Mouse (Mus musculus): Measurements from ENCODE around the gene Dock1. TPM values are rescaled to one million over a fixed set of nuclear protein-coding genes. Genes with fewer than 3 reads are reported as not detected.
A peak's percentile ranks its signal among the peaks of the same experiment; 100 is the strongest.

The Dock1 gene
- polyA plus RNA-seq, 1 experiment from 2014 or later = 29.3 TPM

- Histone ChIP-seq H3K27me3 (peaks cover 28% of the 10 kb centered on the region), H3K27ac (no peak overlapping the region), H3K4me1 (peaks cover 36% of the 10 kb centered on the region), H3K9ac (no peak overlapping the region), H3K4me3 (no peak overlapping the region), H3K4me2 (replicated peaks) (no peak overlapping the region), H3K36me3 (no peaks in the 10 kb centered on the region), H3K9me3 (replicated peaks) (no peaks in the 10 kb centered on the region)
- no peak for ATAC-seq (ENCODE audit: low FRiP score)
- WGBS = 73% methylated on average over 9 of the region's 9 CpGs
Measured at GRCm38 (mm10) chr7:134673952-134674351, 3.5 kb downstream of the Dock1 start.

GRCm38 (mm10) chr7:134677852-134678251, 7.4 kb downstream of the Dock1 start:
- H3K36me3 ChIP-seq = no peaks in the 10 kb centered on the region
- no peak overlapping the region for H3K9ac ChIP-seq
- 53% methylated on average over 4 of the region's 4 CpGs for WGBS
- peaks cover 26% of the 10 kb centered on the region for H3K4me1 ChIP-seq
- H3K27ac ChIP-seq = no peak overlapping the region
- no peak overlapping the region for H3K4me3 ChIP-seq
- H3K9me3 ChIP-seq (replicated peaks) = no peaks in the 10 kb centered on the region
- no peak for ATAC-seq (ENCODE audit: low FRiP score)
- no peak overlapping the region for H3K4me2 ChIP-seq (replicated peaks)
- no peaks in the 10 kb centered on the region for H3K27me3 ChIP-seq

GRCm38 (mm10) chr7:134679314-134680158, 9.1 kb downstream of the Dock1 start:
- Histone ChIP-seq H3K9me3 (replicated peaks) (no peaks in the 10 kb centered on the region), H3K9ac (0 out of 2 replicates have a peak overlapping the region, but pooled peaks have one; percentile 1), H3K27ac (no peak overlapping the region), H3K36me3 (no peaks in the 10 kb centered on the region), H3K4me2 (replicated peaks) (no peak overlapping the region), H3K27me3 (no peaks in the 10 kb centered on the region), H3K4me3 (no peak overlapping the region), H3K4me1 (peaks cover 17% of the 10 kb centered on the region)
- ATAC-seq (ENCODE audit: low FRiP score) = no peak
- 46% methylated on average over 13 of the region's 13 CpGs for WGBS

- no peaks in the 10 kb centered on the region for H3K9me3 ChIP-seq (replicated peaks)
- peaks cover 16% of the 10 kb centered on the region; the same call in 1 of the 2 replicates for H3K4me1 ChIP-seq
- H3K4me3 ChIP-seq = no peak overlapping the region
- H3K9ac ChIP-seq = no peak overlapping the region
- 89% methylated on average over 2 of the region's 2 CpGs for WGBS
- H3K27me3 ChIP-seq = no peaks in the 10 kb centered on the region
- H3K4me2 ChIP-seq (replicated peaks) = no peak overlapping the region
- no peaks in the 10 kb centered on the region for H3K36me3 ChIP-seq
- ATAC-seq (ENCODE audit: low FRiP score) = no peak
- H3K27ac ChIP-seq = no peak overlapping the region
Measured at GRCm38 (mm10) chr7:134680161-134680560, 9.7 kb downstream of the Dock1 start.

GRCm38 (mm10) chr7:134681729-134682527, 11.5 kb downstream of the Dock1 start:
- 80% methylated on average over 12 of the region's 12 CpGs for WGBS
- H3K9ac ChIP-seq = no peak overlapping the region
- H3K4me2 ChIP-seq (replicated peaks) = no peak overlapping the region
- ATAC-seq (ENCODE audit: low FRiP score) = no peak
- H3K9me3 ChIP-seq (replicated peaks) = no peaks in the 10 kb centered on the region
- H3K27me3 ChIP-seq = no peaks in the 10 kb centered on the region
- no peak overlapping the region for H3K27ac ChIP-seq
- H3K4me1 ChIP-seq = peaks cover 14% of the 10 kb centered on the region; the same call in 1 of the 2 replicates
- no peaks in the 10 kb centered on the region for H3K36me3 ChIP-seq
- H3K4me3 ChIP-seq = no peak overlapping the region

DNA sequence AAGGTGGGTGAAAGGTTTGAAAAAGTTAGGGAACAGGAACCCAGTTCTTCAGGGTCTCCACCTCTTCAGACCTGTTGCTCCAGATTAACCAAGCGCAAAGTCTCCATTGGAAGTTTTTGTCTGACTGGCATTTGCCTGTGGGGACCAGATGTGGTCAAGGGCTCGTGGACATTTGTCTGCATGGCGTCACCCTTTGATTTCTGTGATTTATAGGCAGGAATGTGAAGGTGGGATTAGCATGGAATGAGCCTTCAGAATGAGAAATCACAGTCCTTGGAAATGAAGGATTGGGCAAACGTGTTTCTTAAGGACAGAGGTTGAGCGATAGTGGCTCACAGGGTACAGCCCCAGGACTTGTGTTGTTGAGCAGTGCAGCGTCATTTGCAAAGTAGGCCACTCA, 17.9 kb downstream of the Dock1 start:
- Histone ChIP-seq H3K27me3 (no peaks in the 10 kb centered on the region), H3K9me3 (replicated peaks) (no peaks in the 10 kb centered on the region), H3K4me3 (no peak overlapping the region), H3K27ac (no peak overlapping the region), H3K4me2 (replicated peaks) (no peak overlapping the region), H3K4me1 (no peaks in the 10 kb centered on the region), H3K9ac (no peak overlapping the region), H3K36me3 (no peaks in the 10 kb centered on the region)
- ATAC-seq (ENCODE audit: low FRiP score) = no peak
- 92% methylated on average over 6 of the region's 6 CpGs for WGBS

GRCm38 (mm10) chr7:134690118-134690517, 19.7 kb downstream of the Dock1 start:
- no peak for ATAC-seq (ENCODE audit: low FRiP score)
- 82% methylated on average over 5 of the region's 5 CpGs for WGBS
- no peaks in the 10 kb centered on the region for H3K27me3 ChIP-seq
- no peaks in the 10 kb centered on the region for H3K4me1 ChIP-seq
- no peak overlapping the region for H3K27ac ChIP-seq
- H3K36me3 ChIP-seq = no peaks in the 10 kb centered on the region
- no peak overlapping the region for H3K4me3 ChIP-seq
- H3K9me3 ChIP-seq (replicated peaks) = no peaks in the 10 kb centered on the region
- H3K9ac ChIP-seq = no peak overlapping the region
- H3K4me2 ChIP-seq (replicated peaks) = no peak overlapping the region

DNA sequence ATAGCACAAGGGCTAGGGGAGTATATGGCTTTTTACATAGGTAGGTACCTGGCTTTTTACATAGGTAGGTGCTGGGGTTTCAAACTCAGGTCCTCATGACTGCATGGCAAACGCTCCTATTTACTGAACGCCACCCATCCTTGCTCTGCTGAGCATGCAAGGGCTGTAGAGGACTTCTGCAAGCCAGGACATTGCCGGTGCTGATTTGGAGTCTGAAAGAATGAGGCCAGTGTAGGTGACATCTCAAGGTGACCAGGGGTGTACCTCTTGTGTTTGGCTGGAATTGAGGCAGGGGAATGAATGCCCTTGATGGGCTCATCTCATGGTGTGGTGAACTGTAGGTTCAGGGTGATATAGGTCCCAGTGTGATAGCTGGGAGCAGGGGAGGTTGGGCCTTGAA, 20.4 kb downstream of the Dock1 start:
- H3K9me3 ChIP-seq (replicated peaks) = no peaks in the 10 kb centered on the region
- no peak overlapping the region for H3K27ac ChIP-seq
- H3K4me2 ChIP-seq (replicated peaks) = no peak overlapping the region
- H3K36me3 ChIP-seq = no peaks in the 10 kb centered on the region
- no peak for ATAC-seq (ENCODE audit: low FRiP score)
- H3K9ac ChIP-seq = no peak overlapping the region
- no peaks in the 10 kb centered on the region for H3K4me1 ChIP-seq
- no peaks in the 10 kb centered on the region for H3K27me3 ChIP-seq
- H3K4me3 ChIP-seq = no peak overlapping the region
- WGBS = 92% methylated on average over 3 of the region's 3 CpGs

DNA sequence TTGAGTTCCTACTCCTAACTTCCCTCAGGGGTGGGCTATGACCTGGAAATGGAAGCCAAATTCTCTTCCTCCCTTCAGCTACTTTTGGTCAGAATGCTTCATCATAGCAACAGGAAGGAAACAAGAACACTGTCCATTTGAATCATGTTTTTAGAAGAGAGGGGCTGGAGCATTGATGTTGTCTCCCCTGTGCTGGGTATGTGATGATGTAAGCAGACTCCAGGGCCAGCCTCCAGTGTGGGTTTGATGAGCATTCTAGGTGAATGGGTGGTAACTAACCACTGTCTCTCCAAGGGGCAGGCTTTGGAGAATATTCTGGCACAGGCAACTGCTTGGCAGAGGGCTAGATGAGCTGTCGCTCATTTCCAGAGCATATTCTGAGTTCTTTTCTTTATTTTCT, 22.9 kb downstream of the Dock1 start:
- Histone ChIP-seq H3K4me3 (no peak overlapping the region), H3K4me2 (replicated peaks) (no peak overlapping the region), H3K4me1 (peaks cover 3% of the 10 kb centered on the region), H3K27me3 (no peaks in the 10 kb centered on the region), H3K9me3 (replicated peaks) (no peaks in the 10 kb centered on the region), H3K9ac (no peak overlapping the region), H3K27ac (no peak overlapping the region), H3K36me3 (no peaks in the 10 kb centered on the region)
- ATAC-seq (ENCODE audit: low FRiP score) = no peak
- WGBS = 100% methylated on average over 1 of the region's 1 CpGs

- H3K27me3 ChIP-seq = no peaks in the 10 kb centered on the region
- no peak for ATAC-seq (ENCODE audit: low FRiP score)
- H3K4me1 ChIP-seq = peaks cover 3% of the 10 kb centered on the region
- no peaks in the 10 kb centered on the region for H3K36me3 ChIP-seq
- 89% methylated on average over 4 of the region's 4 CpGs for WGBS
- no peak overlapping the region for H3K4me2 ChIP-seq (replicated peaks)
- H3K27ac ChIP-seq = no peak overlapping the region
- H3K4me3 ChIP-seq = no peak overlapping the region
- H3K9ac ChIP-seq = no peak overlapping the region
- no peaks in the 10 kb centered on the region for H3K9me3 ChIP-seq (replicated peaks)
Measured at GRCm38 (mm10) chr7:134695431-134695830, 25.0 kb downstream of the Dock1 start.

DNA sequence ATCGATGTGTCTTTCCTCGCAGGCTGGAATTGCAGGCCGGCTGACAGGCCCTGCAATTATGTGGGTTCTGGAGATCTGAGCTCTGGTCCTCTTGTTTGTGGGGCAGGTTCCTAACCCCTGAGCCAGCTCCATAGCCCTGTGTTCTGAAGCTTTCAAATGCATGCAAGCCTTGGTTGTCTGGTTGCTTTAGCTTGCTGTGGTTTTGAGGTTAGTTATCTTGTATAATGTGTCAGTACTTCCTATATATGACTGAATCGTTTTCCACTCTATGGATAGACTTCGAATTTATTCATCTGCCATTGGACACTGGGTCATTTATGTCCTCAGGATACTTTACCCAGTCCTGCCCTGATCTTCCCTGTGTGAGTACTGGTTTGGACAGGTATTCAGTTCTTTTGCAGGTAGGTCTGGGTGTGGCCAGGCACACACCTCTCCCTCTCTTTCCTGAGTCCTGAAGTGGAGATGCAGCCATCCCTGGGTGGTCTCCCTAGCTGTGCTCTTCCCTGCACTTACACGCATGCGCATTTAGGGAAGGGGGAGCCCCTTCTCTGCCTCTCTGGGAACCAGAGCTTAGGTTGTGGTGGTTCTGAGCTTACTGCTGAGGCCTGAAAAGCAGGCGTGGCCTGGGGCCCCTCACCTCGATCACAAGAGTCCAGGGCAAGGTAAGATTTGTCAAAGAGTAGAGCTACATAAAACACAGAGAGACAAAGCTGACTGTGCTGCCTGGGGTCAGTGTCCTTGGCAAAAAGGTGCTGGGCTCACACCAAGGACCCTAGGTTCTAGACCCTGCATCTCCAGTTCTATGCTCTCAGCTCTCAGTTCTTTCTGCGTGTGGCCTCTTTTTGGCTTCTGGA, 25.9 kb downstream of the Dock1 start:
- Histone ChIP-seq H3K4me3 (no peak overlapping the region), H3K4me1 (peaks cover 3% of the 10 kb centered on the region), H3K9ac (no peak overlapping the region), H3K27ac (no peak overlapping the region), H3K27me3 (no peaks in the 10 kb centered on the region), H3K9me3 (replicated peaks) (no peaks in the 10 kb centered on the region), H3K36me3 (no peaks in the 10 kb centered on the region), H3K4me2 (replicated peaks) (no peak overlapping the region)
- 87% methylated on average over 10 of the region's 10 CpGs for WGBS
- no peak for ATAC-seq (ENCODE audit: low FRiP score)

- Histone ChIP-seq H3K4me3 (no peak overlapping the region), H3K4me2 (replicated peaks) (no peak overlapping the region), H3K27me3 (no peaks in the 10 kb centered on the region), H3K4me1 (peaks cover 4% of the 10 kb centered on the region), H3K27ac (no peak overlapping the region), H3K9ac (no peak overlapping the region), H3K9me3 (replicated peaks) (no peaks in the 10 kb centered on the region), H3K36me3 (no peaks in the 10 kb centered on the region)
- no peak for ATAC-seq (ENCODE audit: low FRiP score)
- WGBS = 69% methylated on average over 4 of the region's 4 CpGs
Measured at GRCm38 (mm10) chr7:134697479-134697878, 27.0 kb downstream of the Dock1 start.
